Mouse (Mus musculus): ENCODE measurements around the gene Gm28043. TPM values are rescaled to one million over a fixed set of nuclear protein-coding genes. Genes with fewer than 3 reads are reported as not detected.

The Gm28043 gene
- polyA plus RNA-seq, 1 experiment from 2014 or later = 1.6 TPM

GRCm38 (mm10) chr17:29668051-29668986 lies 53.6 kb downstream of the Gm28043 start:
- H3K9me3 ChIP-seq (replicated peaks; ENCODE audit: control insufficient read depth, low read length, poor library complexity, severe bottlenecking) = no peaks in the 10 kb centered on the region
- peak overlapping the region; percentile 81 for H3K27ac ChIP-seq (ENCODE audit: low read length)
- H3K4me1 ChIP-seq (ENCODE audit: control insufficient read depth, insufficient read depth, low read length) = peaks cover 9% of the 10 kb centered on the region; the same call in 1 of the 2 replicates
- H3K36me3 ChIP-seq (ENCODE audit: control insufficient read depth, insufficient read depth, low read length) = 0 out of 2 replicates have a peak, but pooled peaks cover 2% of the 10 kb centered on the region
- peak; percentile 82 for ATAC-seq
- H3K4me2 ChIP-seq (ENCODE audit: low read length) = peak overlapping the region; percentile 17; the same call in 1 of the 2 replicates
- WGBS = 51% methylated on average over 10 of the region's 10 CpGs
- peak overlapping the region; percentile 46 for H3K9ac ChIP-seq (ENCODE audit: low read depth, low read length)
- H3K27me3 ChIP-seq (ENCODE audit: control insufficient read depth, insufficient read depth, low read depth, low read length) = no peaks in the 10 kb centered on the region
- H3K4me3 ChIP-seq (ENCODE audit: low read depth, low read length) = no peak overlapping the region

- Histone ChIP-seq H3K4me3 (ENCODE audit: low read depth, low read length) (no peak overlapping the region), H3K9ac (ENCODE audit: low read depth, low read length) (no peak overlapping the region), H3K9me3 (replicated peaks; ENCODE audit: control insufficient read depth, low read length, poor library complexity, severe bottlenecking) (no peaks in the 10 kb centered on the region), H3K27ac (ENCODE audit: low read length) (no peak overlapping the region), H3K4me2 (ENCODE audit: low read length) (no peak overlapping the region), H3K36me3 (ENCODE audit: control insufficient read depth, insufficient read depth, low read length) (0 out of 2 replicates have a peak, but pooled peaks cover 2% of the 10 kb centered on the region), H3K27me3 (ENCODE audit: control insufficient read depth, insufficient read depth, low read depth, low read length) (no peaks in the 10 kb centered on the region), H3K4me1 (ENCODE audit: control insufficient read depth, insufficient read depth, low read length) (peaks cover 9% of the 10 kb centered on the region; the same call in 1 of the 2 replicates)
- WGBS = 88% methylated on average over 4 of the region's 4 CpGs
- no peak for ATAC-seq
Observed at GRCm38 (mm10) chr17:29669030-29669429, 54.4 kb downstream of the Gm28043 start.

GRCm38 (mm10) chr17:29669936-29670335 lies 55.3 kb downstream of the Gm28043 start:
- ATAC-seq = no peak
- no peak overlapping the region for H3K27ac ChIP-seq (ENCODE audit: low read length)
- no peak overlapping the region for H3K4me2 ChIP-seq (ENCODE audit: low read length)
- H3K9me3 ChIP-seq (replicated peaks; ENCODE audit: control insufficient read depth, low read length, poor library complexity, severe bottlenecking) = no peaks in the 10 kb centered on the region
- H3K9ac ChIP-seq (ENCODE audit: low read depth, low read length) = no peak overlapping the region
- H3K27me3 ChIP-seq (ENCODE audit: control insufficient read depth, insufficient read depth, low read depth, low read length) = no peaks in the 10 kb centered on the region
- H3K36me3 ChIP-seq (ENCODE audit: control insufficient read depth, insufficient read depth, low read length) = peaks cover 2% of the 10 kb centered on the region; the same call in 1 of the 2 replicates
- no peak overlapping the region for H3K4me3 ChIP-seq (ENCODE audit: low read depth, low read length)
- H3K4me1 ChIP-seq (ENCODE audit: control insufficient read depth, insufficient read depth, low read length) = peaks cover 9% of the 10 kb centered on the region; the same call in 1 of the 2 replicates

- no peak overlapping the region; the same call in 1 of the 2 replicates for H3K27ac ChIP-seq (ENCODE audit: low read length)
- WGBS = 85% methylated on average over 2 of the region's 2 CpGs
- no peak overlapping the region for H3K4me3 ChIP-seq (ENCODE audit: low read depth, low read length)
- H3K27me3 ChIP-seq (ENCODE audit: control insufficient read depth, insufficient read depth, low read depth, low read length) = no peaks in the 10 kb centered on the region
- no peak for ATAC-seq
- peaks cover 9% of the 10 kb centered on the region; the same call in 1 of the 2 replicates for H3K4me1 ChIP-seq (ENCODE audit: control insufficient read depth, insufficient read depth, low read length)
- no peaks in the 10 kb centered on the region for H3K9me3 ChIP-seq (replicated peaks; ENCODE audit: control insufficient read depth, low read length, poor library complexity, severe bottlenecking)
- no peak overlapping the region for H3K9ac ChIP-seq (ENCODE audit: low read depth, low read length)
- H3K36me3 ChIP-seq (ENCODE audit: control insufficient read depth, insufficient read depth, low read length) = peaks cover 4% of the 10 kb centered on the region; the same call in 1 of the 2 replicates
- no peak overlapping the region for H3K4me2 ChIP-seq (ENCODE audit: low read length)
Observed at GRCm38 (mm10) chr17:29671021-29671420, 56.3 kb downstream of the Gm28043 start.

- Histone ChIP-seq H3K9me3 (replicated peaks; ENCODE audit: control insufficient read depth, low read length, poor library complexity, severe bottlenecking) (no peaks in the 10 kb centered on the region), H3K4me2 (ENCODE audit: low read length) (no peak overlapping the region), H3K4me3 (ENCODE audit: low read depth, low read length) (no peak overlapping the region), H3K4me1 (ENCODE audit: control insufficient read depth, insufficient read depth, low read length) (peaks cover 1% of the 10 kb centered on the region; the same call in 1 of the 2 replicates), H3K36me3 (ENCODE audit: control insufficient read depth, insufficient read depth, low read length) (peaks cover 10% of the 10 kb centered on the region), H3K27ac (ENCODE audit: low read length) (no peak overlapping the region), H3K27me3 (ENCODE audit: control insufficient read depth, insufficient read depth, low read depth, low read length) (no peaks in the 10 kb centered on the region), H3K9ac (ENCODE audit: low read depth, low read length) (no peak overlapping the region)
- ATAC-seq = no peak
- WGBS = 98% methylated on average over 4 of the region's 4 CpGs
Observed at GRCm38 (mm10) chr17:29673325-29673724, 58.6 kb downstream of the Gm28043 start.

- ATAC-seq = no peak
- H3K36me3 ChIP-seq (ENCODE audit: control insufficient read depth, insufficient read depth, low read length) = peaks cover 26% of the 10 kb centered on the region
- H3K27me3 ChIP-seq (ENCODE audit: control insufficient read depth, insufficient read depth, low read depth, low read length) = no peaks in the 10 kb centered on the region
- no peak overlapping the region for H3K4me3 ChIP-seq (ENCODE audit: low read depth, low read length)
- no peaks in the 10 kb centered on the region for H3K9me3 ChIP-seq (replicated peaks; ENCODE audit: control insufficient read depth, low read length, poor library complexity, severe bottlenecking)
- 89% methylated on average over 8 of the region's 8 CpGs for WGBS
- no peak overlapping the region for H3K4me2 ChIP-seq (ENCODE audit: low read length)
- H3K27ac ChIP-seq (ENCODE audit: low read length) = no peak overlapping the region
- H3K4me1 ChIP-seq (ENCODE audit: control insufficient read depth, insufficient read depth, low read length) = no peaks in the 10 kb centered on the region
- H3K9ac ChIP-seq (ENCODE audit: low read depth, low read length) = no peak overlapping the region
Observed at GRCm38 (mm10) chr17:29678526-29678925, 63.9 kb downstream of the Gm28043 start.

- Histone ChIP-seq H3K4me2 (ENCODE audit: low read length) (no peak overlapping the region), H3K9ac (ENCODE audit: low read depth, low read length) (no peak overlapping the region), H3K27ac (ENCODE audit: low read length) (no peak overlapping the region), H3K4me1 (ENCODE audit: control insufficient read depth, insufficient read depth, low read length) (no peaks in the 10 kb centered on the region), H3K27me3 (ENCODE audit: control insufficient read depth, insufficient read depth, low read depth, low read length) (no peaks in the 10 kb centered on the region), H3K4me3 (ENCODE audit: low read depth, low read length) (no peak overlapping the region), H3K9me3 (replicated peaks; ENCODE audit: control insufficient read depth, low read length, poor library complexity, severe bottlenecking) (no peaks in the 10 kb centered on the region), H3K36me3 (ENCODE audit: control insufficient read depth, insufficient read depth, low read length) (peaks cover 31% of the 10 kb centered on the region)
- WGBS = 79% methylated on average over 6 of the region's 6 CpGs
- no peak for ATAC-seq
Observed at GRCm38 (mm10) chr17:29679038-29679767, 64.5 kb downstream of the Gm28043 start.

GRCm38 (mm10) chr17:29680174-29680573 lies 65.5 kb downstream of the Gm28043 start:
- Histone ChIP-seq H3K9ac (ENCODE audit: low read depth, low read length) (no peak overlapping the region), H3K4me2 (ENCODE audit: low read length) (no peak overlapping the region), H3K9me3 (replicated peaks; ENCODE audit: control insufficient read depth, low read length, poor library complexity, severe bottlenecking) (no peaks in the 10 kb centered on the region), H3K27me3 (ENCODE audit: control insufficient read depth, insufficient read depth, low read depth, low read length) (no peaks in the 10 kb centered on the region), H3K4me3 (ENCODE audit: low read depth, low read length) (no peak overlapping the region), H3K36me3 (ENCODE audit: control insufficient read depth, insufficient read depth, low read length) (peaks cover 29% of the 10 kb centered on the region), H3K4me1 (ENCODE audit: control insufficient read depth, insufficient read depth, low read length) (no peaks in the 10 kb centered on the region), H3K27ac (ENCODE audit: low read length) (peak overlapping the region; percentile 61; the same call in 1 of the 2 replicates)
- no peak for ATAC-seq
- WGBS = 62% methylated on average over 2 of the region's 2 CpGs

Data from midbrain, embryonic 16.5 days (tissue).